Mouse (Mus musculus): Measurements from ENCODE around the gene Fbxw4.

DNA sequence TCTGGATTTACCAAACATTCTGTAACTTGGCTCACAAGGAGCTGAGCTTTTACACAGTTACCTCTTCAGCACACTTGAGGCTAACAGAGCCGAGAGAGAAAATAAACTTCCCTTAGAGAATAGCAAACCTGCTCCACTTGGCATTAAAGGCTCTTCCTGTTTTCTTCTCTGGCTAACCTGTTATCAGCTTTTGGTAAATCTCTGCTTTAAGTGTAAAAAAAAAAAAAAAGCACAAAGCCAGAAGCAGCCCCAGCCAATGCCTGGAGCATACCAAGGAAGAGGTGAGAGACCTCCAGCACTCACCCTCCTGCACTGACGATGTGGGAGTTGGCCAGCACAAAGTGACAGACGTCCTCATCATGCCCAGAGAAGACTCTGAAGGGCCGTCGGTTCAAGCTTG is 24.2 kb downstream of the Fbxw4 start:
- TF ChIP-seq POLR2A (IDR thresholded peaks at IDR 0.05; ENCODE audit: insufficient read depth, low read depth, low read length) (no peak), CTCF (IDR thresholded peaks at IDR 0.05) (no peak)

Measured in heart, adult 2 months (tissue).